Mouse (Mus musculus): Measurements from ENCODE around the gene AW011738. TPM values are rescaled to one million over a fixed set of nuclear protein-coding genes. Genes with fewer than 3 reads are reported as not detected.
A peak's percentile ranks its signal among the peaks of the same experiment; 100 is the strongest.

Gene AW011738
- total RNA-seq, 1 experiment from 2014 or later: 3.3 TPM

- ATAC-seq (replicated peaks; ENCODE audit: insufficient number of reproducible peaks, low FRiP score, low TSS enrichment, poor library complexity, severe bottlenecking): no peak
Measured at GRCm38 (mm10) chr4:156234701-156235213, 31.7 kb downstream of the AW011738 start, which contains the start of gene Plekhn1. Gene Plekhn1 (minus strand): TSS chr4:156234857.

GRCm38 (mm10) chr4:156235360-156235770, 32.3 kb downstream of the AW011738 start:
- no peak for ATAC-seq (replicated peaks; ENCODE audit: insufficient number of reproducible peaks, low FRiP score, low TSS enrichment, poor library complexity, severe bottlenecking)

GRCm38 (mm10) chr4:156235808-156236533, 32.9 kb downstream of the AW011738 start, which contains the start of gene Noc2l:
Gene Noc2l (plus strand): TSS chr4:156236010.
- peak; percentile 48 for ATAC-seq (replicated peaks; ENCODE audit: insufficient number of reproducible peaks, low FRiP score, low TSS enrichment, poor library complexity, severe bottlenecking)

GRCm38 (mm10) chr4:156236651-156237447, 33.7 kb downstream of the AW011738 start:
- ATAC-seq (replicated peaks; ENCODE audit: insufficient number of reproducible peaks, low FRiP score, low TSS enrichment, poor library complexity, severe bottlenecking): no peak

GRCm38 (mm10) chr4:156249567-156249966, 46.5 kb downstream of the AW011738 start:
- no peak for ATAC-seq (replicated peaks; ENCODE audit: insufficient number of reproducible peaks, low FRiP score, low TSS enrichment, poor library complexity, severe bottlenecking)

- no peak for ATAC-seq (replicated peaks; ENCODE audit: insufficient number of reproducible peaks, low FRiP score, low TSS enrichment, poor library complexity, severe bottlenecking)
Measured at GRCm38 (mm10) chr4:156251081-156251480, 48.0 kb downstream of the AW011738 start.

- ATAC-seq (replicated peaks; ENCODE audit: insufficient number of reproducible peaks, low FRiP score, low TSS enrichment, poor library complexity, severe bottlenecking): no peak
Measured at GRCm38 (mm10) chr4:156252140-156252539, 49.0 kb downstream of the AW011738 start.

- ATAC-seq (replicated peaks; ENCODE audit: insufficient number of reproducible peaks, low FRiP score, low TSS enrichment, poor library complexity, severe bottlenecking): 0 out of 2 replicates have a peak, but pooled peaks have one; percentile 28
Measured at GRCm38 (mm10) chr4:156252619-156253018, 49.5 kb downstream of the AW011738 start.

- ATAC-seq (replicated peaks; ENCODE audit: insufficient number of reproducible peaks, low FRiP score, low TSS enrichment, poor library complexity, severe bottlenecking): no peak
Measured at GRCm38 (mm10) chr4:156253043-156253442, 49.9 kb downstream of the AW011738 start.

GRCm38 (mm10) chr4:156254361-156255077, 51.4 kb downstream of the AW011738 start:
- ATAC-seq (replicated peaks; ENCODE audit: insufficient number of reproducible peaks, low FRiP score, low TSS enrichment, poor library complexity, severe bottlenecking): peak; percentile 47

Other genes starting within 250 kb of the AW011738 start
- gene C1qtnf12, start 241.0 kb upstream of the AW011738 start, total RNA-seq (2017): 0.85 to 1.4 TPM in 2 of 3 replicates, not detected in the other
- gene B3galt6, start 210.7 kb upstream of the AW011738 start, total RNA-seq (2017): 2.8 to 3.5 TPM (median 3.1 TPM) in 3 replicates
- gene Sdf4, start 210.4 kb upstream of the AW011738 start, total RNA-seq (2017): 300 to 351 TPM (median 344 TPM) in 3 replicates
- gene Tnfrsf4, start 189.5 kb upstream of the AW011738 start, total RNA-seq (2017): 1.8 to 6.6 TPM (median 5.3 TPM) in 3 replicates
- gene Tnfrsf18, start 177.1 kb upstream of the AW011738 start, total RNA-seq (2017): 29.2 to 74.7 TPM (median 38.4 TPM) in 3 replicates
- not detected in 3 replicates for gene Ttll10, start 143.9 kb upstream of the AW011738 start, total RNA-seq (2017)
- gene 9430015G10Rik, start 93.3 kb upstream of the AW011738 start, total RNA-seq (2017): 5.7 to 20.4 TPM (median 15.4 TPM) in 3 replicates
- 0.39 TPM in 1 of 3 replicates, not detected in the others for gene Rnf223, start 72.8 kb upstream of the AW011738 start, total RNA-seq (2017)
- gene Agrn, start 5.8 kb upstream of the AW011738 start, total RNA-seq (2017): 1.4 to 8.4 TPM (median 2.7 TPM) in 3 replicates
- 1.9 to 9.6 TPM (median 2.4 TPM) in 3 replicates for gene Isg15, start 2.5 kb upstream of the AW011738 start, total RNA-seq (2017)
- gene Perm1, start 12.6 kb downstream of the AW011738 start, total RNA-seq (2017): 0.19 to 0.48 TPM in 2 of 3 replicates, not detected in the other
- gene Plekhn1, start 31.6 kb downstream of the AW011738 start, total RNA-seq (2017): 4.3 to 17.1 TPM (median 16.9 TPM) in 3 replicates
- 33.0 to 53.8 TPM (median 40.5 TPM) in 3 replicates for gene Noc2l, start 32.7 kb downstream of the AW011738 start, total RNA-seq (2017)
- gene Samd11, start 52.4 kb downstream of the AW011738 start, total RNA-seq (2017): 0.19 to 1.8 TPM (median 0.29 TPM) in 3 replicates
- gene Vmn2r-ps159, start 127.8 kb downstream of the AW011738 start, total RNA-seq (2017): 0.19 TPM in 1 of 3 replicates, not detected in the others